Mouse (Mus musculus): ENCODE data around the gene Fpr-rs3. TPM values are rescaled to one million over a fixed set of nuclear protein-coding genes. Genes with fewer than 3 reads are reported as not detected.

The Fpr-rs3 gene
- total RNA-seq (2021) = not detected
- long read RNA-seq, experiment 1 = 0 reads
- long read RNA-seq, experiment 2 = 0 reads

DNA sequence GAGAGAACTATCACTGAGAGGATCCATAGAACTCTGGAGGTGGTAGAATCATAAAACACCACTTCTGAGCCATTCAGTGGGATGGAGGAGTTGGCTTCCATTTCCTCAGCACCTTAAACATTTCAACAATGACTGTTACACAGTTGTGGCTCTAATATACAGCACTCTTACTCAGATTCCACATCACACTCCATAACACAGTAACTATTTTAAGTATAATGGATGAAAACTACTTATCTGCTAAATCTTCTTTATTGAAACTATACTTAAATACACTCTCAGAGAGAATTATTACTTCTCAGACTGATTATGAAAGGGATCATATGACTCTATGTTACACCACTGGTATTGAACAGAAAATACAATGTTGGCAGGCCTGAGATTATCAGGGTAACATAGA, at the start of gene Fpr-rs3:
Gene Fpr-rs3 (minus strand): TSS at position 101 of the 400 bp plus-strand sequence.
- DNase-seq (ENCODE audit: low spot score in 2 of 2) = no peak

DNA sequence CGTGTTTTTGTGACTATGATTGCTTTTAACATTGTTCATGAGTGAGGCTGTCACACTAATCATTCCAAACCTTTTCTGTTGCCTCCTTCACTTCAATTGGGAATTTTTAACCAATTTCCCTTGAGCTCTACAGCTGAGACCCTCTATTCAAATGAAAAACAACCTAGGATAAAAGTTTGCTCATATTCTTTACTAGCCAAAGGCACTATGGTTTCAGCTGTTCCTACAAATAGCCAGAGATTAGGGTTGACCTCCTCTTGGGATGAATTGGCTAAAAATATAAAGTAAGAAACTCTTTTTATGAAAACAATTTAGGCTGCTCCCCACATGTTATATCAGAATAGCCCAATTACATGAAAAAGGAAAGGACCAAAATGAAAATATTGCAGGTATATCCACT, 28.4 kb downstream of the Fpr-rs3 start, which contains the start of gene Vmn2r110:
Gene Vmn2r110 (minus strand): TSS at position 101 of the 400 bp plus-strand sequence.
- DNase-seq (ENCODE audit: low spot score in 2 of 2) = no peak

Other genes with a start within 250 kb of the Fpr-rs3 start
- not detected for gene Vmn1r224, start 210.7 kb downstream of the Fpr-rs3 start, total RNA-seq (2021)
- gene Vmn2r108, start 143.5 kb downstream of the Fpr-rs3 start, total RNA-seq (2021) = under 1 TPM; 0.05 TPM
- gene Vmn1r225, start 126.7 kb downstream of the Fpr-rs3 start, total RNA-seq (2021) = not detected
- not detected for gene Vmn2r109, start 60.1 kb downstream of the Fpr-rs3 start, total RNA-seq (2021)
- not detected for gene Vmn2r110, start 28.5 kb downstream of the Fpr-rs3 start, total RNA-seq (2021)
- gene Vmn1r226, start 58.0 kb upstream of the Fpr-rs3 start, total RNA-seq (2021) = not detected
- not detected for gene Vmn1r227, start 105.0 kb upstream of the Fpr-rs3 start, total RNA-seq (2021)
- not detected for gene Vmn1r228, start 161.3 kb upstream of the Fpr-rs3 start, total RNA-seq (2021)
- under 1 TPM; 0.07 to 0.17 TPM for gene Vmn1r229, start 186.7 kb upstream of the Fpr-rs3 start, total RNA-seq (2021)
- gene Vmn1r230, start 215.6 kb upstream of the Fpr-rs3 start, total RNA-seq (2021) = not detected

All from layer of hippocampus, postnatal 14 days (tissue).